Mouse (Mus musculus) CD4-positive, CD25-positive, alpha-beta regulatory T cell, adult 4 months (primary cell): ENCODE measurements at regions not wholly inside any gene's neighbourhood (a gene's known extent, or its start where the extent isn't known, plus 50 kb on each side); places are given as distances from the start of the nearest gene placed in this dataset.

Source experiments
- ATAC-seq: one replicate; pipeline ENCODE4 v1.8.0; 2017

DNA sequence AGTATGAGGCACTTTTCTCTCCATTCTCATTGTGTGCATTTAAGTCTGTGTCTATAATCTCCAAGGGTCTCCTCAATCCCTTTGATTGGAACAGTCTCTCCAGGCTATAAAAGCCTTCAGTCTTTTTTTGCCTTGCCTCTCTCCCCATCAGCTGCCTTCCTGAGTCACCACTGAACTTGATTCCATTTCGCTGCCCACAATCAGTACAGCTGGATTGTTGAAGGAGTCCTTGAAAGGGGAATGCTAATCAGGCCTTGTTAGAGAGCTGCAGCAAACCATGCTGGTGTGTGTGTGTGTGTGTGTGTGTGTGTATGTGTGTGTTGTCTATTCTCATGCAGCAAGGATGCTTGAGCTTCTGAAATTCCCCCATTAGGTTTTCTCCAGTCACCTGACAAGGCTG lies 129.3 kb upstream of the Parp11 start:
- no peak for ATAC-seq

- ATAC-seq = no peak
These were observed 127.7 kb upstream of the Parp11 start for GRCm38 (mm10) chr6:127318746-127319582.

GRCm38 (mm10) chr6:127320600-127320999 lies 126.0 kb upstream of the Parp11 start:
- no peak for ATAC-seq

DNA sequence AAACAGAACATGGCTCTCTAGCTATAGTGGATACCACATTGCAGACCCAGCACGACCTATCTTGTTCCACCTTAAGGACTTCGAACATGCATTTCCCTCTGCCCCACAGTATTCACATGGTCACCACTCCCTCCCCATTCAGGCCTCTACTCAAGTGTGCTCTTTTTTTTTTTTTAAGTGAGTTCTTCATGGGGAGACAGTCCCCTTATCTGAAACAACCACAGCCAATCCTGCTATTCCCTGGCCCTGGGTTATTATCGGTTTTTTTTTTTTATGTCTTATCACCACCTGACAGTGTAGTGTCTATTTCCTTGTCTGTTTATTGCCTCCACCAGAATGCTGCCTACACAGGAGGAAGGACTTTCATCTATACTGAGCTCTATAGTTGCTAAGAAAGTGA lies 125.6 kb upstream of the Parp11 start:
- ATAC-seq = no peak

GRCm38 (mm10) chr6:127322398-127322797 lies 124.2 kb upstream of the Parp11 start:
- ATAC-seq = no peak

DNA sequence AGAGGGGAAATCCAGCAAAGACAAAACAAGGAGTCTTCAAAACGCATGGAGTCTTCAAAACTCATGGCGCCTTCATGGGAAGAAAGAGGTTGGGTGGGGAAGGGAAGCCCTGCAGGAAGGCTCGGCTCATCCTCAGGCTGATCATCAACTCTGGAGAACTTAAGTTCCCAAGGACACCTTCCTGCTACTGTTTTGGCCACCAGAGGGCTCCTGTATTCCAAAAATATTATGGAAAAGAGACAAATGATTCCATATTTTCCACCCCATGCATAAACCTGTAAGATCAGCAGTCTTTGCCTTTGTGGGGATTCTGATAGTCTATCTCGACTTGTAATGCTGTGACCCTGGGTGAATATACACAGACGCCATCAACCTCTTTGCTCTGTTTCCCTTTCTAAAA lies 121.7 kb upstream of the Parp11 start:
- no peak for ATAC-seq

DNA sequence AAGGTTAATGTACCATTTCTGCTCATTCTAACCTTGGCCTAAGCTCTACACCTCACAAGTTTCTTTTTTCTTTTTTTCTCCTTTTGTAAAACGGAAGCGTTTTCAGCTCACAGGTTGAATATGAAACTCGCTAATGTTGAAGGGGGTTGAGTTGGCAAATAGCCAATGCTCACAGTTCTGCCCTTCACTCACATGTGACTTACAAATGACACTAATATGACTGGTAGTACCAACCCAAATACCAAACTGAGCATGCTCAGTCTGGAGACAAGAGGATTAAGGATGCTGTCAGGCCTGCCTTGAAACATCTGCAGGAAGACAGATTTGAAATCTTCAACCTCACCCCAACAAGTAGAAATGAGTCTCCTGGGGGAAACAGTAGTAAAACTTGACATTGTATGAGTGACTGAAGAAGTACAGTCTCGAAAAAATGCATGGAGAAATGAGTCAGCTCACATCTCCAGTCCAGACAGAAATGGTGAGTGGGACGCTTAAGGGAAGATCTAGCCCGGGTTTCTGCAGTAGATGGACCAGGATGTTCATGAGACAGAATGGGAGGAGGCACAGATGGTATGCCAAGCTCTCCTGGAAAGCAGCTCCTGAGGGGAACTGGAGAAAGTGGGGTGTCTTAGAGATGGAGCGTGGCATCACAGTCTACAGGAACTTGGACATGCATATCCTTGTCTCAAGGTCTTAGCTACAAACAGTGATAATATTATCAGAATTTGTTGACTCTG lies 120.9 kb upstream of the Parp11 start:
- peak; percentile 36 for ATAC-seq

DNA sequence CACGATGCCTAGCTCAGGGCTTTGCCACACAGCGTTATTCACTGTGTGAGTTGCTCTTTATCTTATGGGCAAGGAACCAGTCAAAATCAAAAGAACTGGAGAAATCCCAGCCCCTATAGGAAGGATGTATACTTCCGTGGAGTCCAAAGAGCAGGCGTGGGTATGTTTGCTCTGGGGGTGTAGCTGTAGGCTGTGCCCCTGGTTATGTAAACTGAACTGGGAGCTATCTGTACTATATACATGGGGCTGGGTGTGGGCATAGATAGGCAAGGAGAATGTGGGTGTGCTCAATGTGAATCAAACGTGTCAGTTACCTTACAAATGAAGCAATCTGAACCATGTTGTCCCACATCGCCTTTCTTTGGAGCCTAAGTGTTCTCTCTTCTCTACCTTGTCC lies 120.3 kb upstream of the Parp11 start:
- ATAC-seq = no peak

DNA sequence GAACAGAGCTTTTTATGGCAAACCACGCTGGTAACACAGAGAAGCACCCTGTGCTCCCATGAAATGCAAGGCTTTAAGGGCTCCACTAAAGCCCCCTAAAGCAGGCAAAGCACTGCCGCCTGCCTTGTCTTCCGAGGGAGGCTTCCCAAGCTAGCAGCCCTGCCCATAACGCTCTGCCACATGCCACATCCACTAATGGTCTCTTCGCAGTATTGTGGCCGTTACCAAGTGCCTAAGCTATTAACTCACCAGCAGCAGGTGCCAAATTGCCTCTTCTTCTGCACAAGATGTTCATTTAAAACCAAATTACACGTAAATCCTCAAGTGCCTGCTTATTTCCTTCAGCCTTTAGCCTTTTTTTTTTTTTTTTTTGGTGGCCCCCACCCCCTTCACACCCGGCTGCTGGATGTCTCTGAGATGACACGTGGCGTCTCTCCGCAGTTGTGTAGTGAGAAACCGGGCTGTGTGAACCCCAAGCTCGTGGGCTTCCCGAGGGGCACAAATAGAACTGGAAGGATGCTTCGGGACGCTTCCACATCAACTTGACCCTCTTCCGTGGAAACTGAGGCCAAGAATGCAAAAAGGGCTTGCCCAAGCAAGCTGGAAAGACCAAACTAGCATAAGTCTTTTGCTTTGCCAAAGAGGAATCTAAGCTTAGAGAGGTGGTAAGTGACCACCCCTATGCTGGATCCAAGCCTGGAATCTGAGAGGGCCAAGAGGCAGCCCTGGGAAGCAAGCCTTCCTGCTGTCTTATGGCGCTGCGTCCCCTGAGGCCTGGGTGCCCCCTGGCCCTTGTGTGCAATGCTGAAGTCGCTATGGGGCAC lies 117.2 kb upstream of the Parp11 start:
- no peak for ATAC-seq

DNA sequence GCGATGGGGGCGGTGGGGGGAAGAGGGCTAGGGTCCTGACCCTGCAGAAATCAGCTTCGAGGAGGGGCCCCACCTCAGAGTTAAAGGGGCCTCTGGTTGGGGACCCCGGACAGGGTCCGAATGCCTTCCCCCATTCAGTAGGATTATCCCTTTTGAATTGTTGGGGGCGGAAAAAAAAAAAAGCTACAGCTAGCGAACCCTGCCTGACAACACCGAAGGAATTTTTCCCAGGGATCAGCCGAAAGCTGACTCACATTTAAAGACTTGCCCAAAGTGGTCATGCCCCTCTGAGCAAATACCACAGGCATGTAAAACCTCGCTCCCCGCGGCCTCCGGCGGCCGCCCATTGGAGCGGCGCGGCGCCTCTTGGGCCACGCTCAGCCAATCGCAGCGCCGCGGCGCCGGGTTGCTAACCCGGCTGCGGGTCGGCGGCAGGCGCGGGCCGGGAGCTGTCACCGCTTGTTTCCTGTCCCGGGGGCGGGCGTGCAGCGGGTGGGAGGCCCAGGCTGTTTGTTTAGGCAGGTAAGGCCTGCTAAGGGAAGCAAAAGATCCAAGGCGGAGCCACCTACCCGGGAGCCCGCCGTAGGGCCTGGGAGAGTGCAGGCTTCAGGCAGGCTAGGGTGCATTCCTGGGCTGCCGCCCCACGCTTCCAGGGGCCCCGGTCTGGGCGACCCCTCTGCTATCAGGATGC lies 116.5 kb upstream of the Parp11 start:
- peak; percentile 86 for ATAC-seq

DNA sequence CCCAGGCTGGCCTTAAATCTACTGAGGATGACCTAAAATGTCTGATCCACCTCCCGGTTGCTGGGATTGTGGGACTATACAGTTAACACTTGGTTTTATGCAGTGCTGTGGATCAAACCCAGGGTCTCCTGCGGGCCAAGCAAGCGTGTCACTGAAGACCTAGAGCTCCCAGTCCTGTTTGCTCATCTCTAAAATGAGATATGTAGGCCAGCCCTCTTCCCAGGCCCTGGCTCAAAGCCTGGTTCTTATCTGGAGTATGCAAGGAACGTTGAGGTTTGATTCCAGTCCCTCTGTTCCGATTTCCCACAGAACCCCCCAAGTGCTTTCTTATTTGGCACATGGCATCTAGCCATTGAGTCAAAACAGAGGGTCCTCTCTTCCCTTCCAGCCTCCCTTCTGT lies 115.5 kb upstream of the Parp11 start:
- no peak for ATAC-seq

GRCm38 (mm10) chr6:127334256-127334655 lies 112.4 kb upstream of the Parp11 start:
- ATAC-seq = peak; percentile 66

GRCm38 (mm10) chr6:127335462-127335886 lies 111.2 kb upstream of the Parp11 start:
- no peak for ATAC-seq

DNA sequence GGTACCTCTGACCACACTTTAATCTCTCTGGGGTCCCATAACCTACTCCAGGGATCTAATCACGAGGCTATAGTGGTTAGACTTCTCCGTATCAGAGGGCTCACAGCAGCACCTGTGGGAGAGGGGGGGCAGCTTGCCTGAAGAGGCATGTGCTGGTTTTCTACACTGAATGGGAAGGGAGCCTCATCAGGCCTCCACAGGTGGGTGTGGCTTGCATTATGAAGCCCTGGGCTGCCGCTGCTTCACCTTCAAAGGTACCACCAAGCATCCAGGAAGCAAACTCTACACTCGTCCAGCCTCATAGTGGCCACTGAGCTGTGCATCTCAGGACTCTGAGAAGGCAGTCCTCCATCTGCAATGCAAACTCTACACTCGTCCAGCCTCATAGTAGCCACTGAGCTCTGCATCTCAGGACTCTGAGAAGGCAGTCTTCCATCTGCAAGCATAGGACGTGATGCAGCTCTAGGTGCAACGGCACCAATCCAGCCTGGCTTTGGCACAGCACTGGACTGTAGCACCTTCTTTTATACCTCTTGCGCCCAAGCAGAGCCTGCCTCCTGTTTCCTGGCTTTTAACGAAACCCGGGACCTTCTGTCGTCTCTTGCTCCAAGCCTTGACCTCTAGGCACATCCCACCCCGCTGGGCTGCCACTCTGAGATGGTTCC lies 110.5 kb upstream of the Parp11 start:
- ATAC-seq = no peak

DNA sequence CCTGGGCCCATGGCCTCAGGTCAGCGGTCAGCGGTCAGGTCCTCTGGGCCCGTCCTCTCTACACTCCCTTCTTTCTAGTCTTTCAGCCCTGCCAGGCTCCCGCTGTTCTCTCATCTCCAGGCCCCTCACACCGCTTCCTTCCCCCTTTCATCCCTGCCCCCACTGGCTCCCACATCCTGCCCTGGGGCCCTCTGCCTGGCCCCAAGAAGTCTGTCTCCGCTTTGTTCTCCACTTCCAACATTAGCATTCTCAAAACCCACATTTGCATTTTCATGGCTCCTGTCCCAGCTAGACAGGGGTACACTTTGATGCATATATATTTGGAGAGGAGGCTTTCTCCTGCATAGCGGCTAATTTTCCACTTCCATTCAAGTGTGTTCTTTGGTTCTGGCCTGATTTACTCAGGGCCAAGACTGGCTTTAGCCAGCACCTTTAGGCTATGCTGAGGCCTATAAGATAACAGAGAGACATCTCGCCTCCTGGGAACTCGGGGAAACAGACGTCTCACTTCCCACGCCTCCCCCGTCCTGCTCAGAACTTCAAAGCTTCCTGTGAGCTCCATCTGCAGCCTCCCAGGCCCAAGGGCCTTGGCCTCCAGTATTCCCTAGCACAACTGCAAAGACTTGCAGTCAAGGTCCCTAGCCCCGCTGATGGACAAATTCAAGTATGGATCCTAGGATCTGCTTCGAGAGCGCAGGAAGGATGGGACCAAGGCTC lies 109.8 kb upstream of the Parp11 start:
- peak; percentile 73 for ATAC-seq

DNA sequence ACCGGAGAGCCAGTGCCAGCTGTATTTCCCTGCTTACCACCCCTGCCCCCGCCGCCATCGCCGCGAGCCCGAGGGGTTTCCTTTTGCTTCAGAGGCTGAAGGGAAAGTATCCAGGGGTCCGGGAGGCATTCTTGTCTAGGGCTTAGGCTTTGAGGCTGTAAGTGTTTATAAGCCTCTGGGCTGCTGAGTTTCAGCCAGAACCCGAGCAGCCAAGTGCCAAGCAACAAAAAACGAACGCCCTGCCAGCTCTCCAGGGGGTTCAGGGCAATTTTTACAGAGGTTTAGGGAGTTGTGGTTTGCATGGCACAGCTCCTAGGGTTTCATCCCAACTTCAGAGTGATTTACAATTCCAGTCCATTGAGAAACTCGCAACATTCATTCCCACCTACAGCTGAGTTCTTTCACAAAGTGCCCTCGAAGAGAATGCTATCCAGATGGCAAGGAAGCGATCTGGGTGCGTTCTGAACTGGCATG lies 109.2 kb upstream of the Parp11 start:
- no peak for ATAC-seq

GRCm38 (mm10) chr6:127338412-127338811 lies 108.2 kb upstream of the Parp11 start:
- ATAC-seq = no peak

DNA sequence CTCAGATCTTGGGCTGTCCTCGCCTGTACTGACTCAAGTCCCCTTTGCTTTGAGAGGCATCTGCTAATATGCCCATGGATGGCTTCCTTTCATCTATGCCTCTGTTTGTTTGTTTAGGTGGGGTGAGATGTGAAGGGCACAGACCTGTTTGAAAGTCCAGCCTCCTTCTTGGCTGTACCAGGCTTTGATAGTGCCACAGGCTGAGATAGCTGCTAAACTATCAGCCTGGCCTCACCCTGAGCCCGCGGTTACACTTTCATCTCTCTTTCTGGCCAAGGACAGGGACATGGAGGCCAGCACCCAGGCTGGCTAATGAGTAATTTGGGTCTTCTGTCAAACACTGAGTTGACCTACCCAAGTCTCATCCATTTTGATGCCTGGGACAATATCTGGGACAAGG lies 105.0 kb upstream of the Parp11 start:
- ATAC-seq = no peak

- ATAC-seq = no peak
These were observed 97.8 kb upstream of the Parp11 start for GRCm38 (mm10) chr6:127348770-127349409.

- ATAC-seq = no peak
These were observed 97.0 kb upstream of the Parp11 start for GRCm38 (mm10) chr6:127349479-127350110.
